Mouse (Mus musculus): ENCODE data around the gene Sct.

Gene Sct

GRCm38 (mm10) chr7:141278766-141279590, at the start of gene Sct:
Gene Sct, minus strand, starts transcription at chr7:141279133.
- no peak for TF ChIP-seq GATA4 (IDR thresholded peaks at IDR 0.05; ENCODE audit: insufficient replicate concordance, low read length)

GRCm38 (mm10) chr7:141328373-141328990, 49.5 kb upstream of the Sct start:
- TF ChIP-seq GATA4 (IDR thresholded peaks at IDR 0.05; ENCODE audit: insufficient replicate concordance, low read length) = no peak

- peak; percentile 24; the same call in 1 of the 2 replicates for TF ChIP-seq GATA4 (IDR thresholded peaks at IDR 0.05; ENCODE audit: insufficient replicate concordance, low read length)
Observed at GRCm38 (mm10) chr7:141327469-141328372, 48.8 kb upstream of the Sct start, which contains the start of the genes Deaf1 and Tmem80. Gene Deaf1, minus strand, starts transcription at chr7:141327690. Gene Tmem80, plus strand, starts transcription at chr7:141327739.

- no peak for TF ChIP-seq GATA4 (IDR thresholded peaks at IDR 0.05; ENCODE audit: insufficient replicate concordance, low read length)
Observed at GRCm38 (mm10) chr7:141326546-141327446, 47.9 kb upstream of the Sct start.

- no peak for TF ChIP-seq GATA4 (IDR thresholded peaks at IDR 0.05; ENCODE audit: insufficient replicate concordance, low read length)
Observed at GRCm38 (mm10) chr7:141324686-141325085, 45.8 kb upstream of the Sct start.

- TF ChIP-seq GATA4 (IDR thresholded peaks at IDR 0.05; ENCODE audit: insufficient replicate concordance, low read length) = no peak
Observed at GRCm38 (mm10) chr7:141319446-141319845, 40.5 kb upstream of the Sct start.

- TF ChIP-seq GATA4 (IDR thresholded peaks at IDR 0.05; ENCODE audit: insufficient replicate concordance, low read length) = no peak
Observed at GRCm38 (mm10) chr7:141317619-141318132, 38.7 kb upstream of the Sct start.

- TF ChIP-seq GATA4 (IDR thresholded peaks at IDR 0.05; ENCODE audit: insufficient replicate concordance, low read length) = no peak
Observed at GRCm38 (mm10) chr7:141315974-141316373, 37.0 kb upstream of the Sct start.

GRCm38 (mm10) chr7:141315076-141315475, 36.1 kb upstream of the Sct start:
- no peak for TF ChIP-seq GATA4 (IDR thresholded peaks at IDR 0.05; ENCODE audit: insufficient replicate concordance, low read length)

- TF ChIP-seq GATA4 (IDR thresholded peaks at IDR 0.05; ENCODE audit: insufficient replicate concordance, low read length) = no peak
Observed at GRCm38 (mm10) chr7:141314416-141314815, 35.5 kb upstream of the Sct start.

- no peak for TF ChIP-seq GATA4 (IDR thresholded peaks at IDR 0.05; ENCODE audit: insufficient replicate concordance, low read length)
Observed at GRCm38 (mm10) chr7:141304537-141304936, 25.6 kb upstream of the Sct start.

GRCm38 (mm10) chr7:141302702-141303268, 23.9 kb upstream of the Sct start:
- TF ChIP-seq GATA4 (IDR thresholded peaks at IDR 0.05; ENCODE audit: insufficient replicate concordance, low read length) = no peak

- no peak for TF ChIP-seq GATA4 (IDR thresholded peaks at IDR 0.05; ENCODE audit: insufficient replicate concordance, low read length)
Observed at GRCm38 (mm10) chr7:141301386-141301785, 22.5 kb upstream of the Sct start.

GRCm38 (mm10) chr7:141299175-141299574, 20.2 kb upstream of the Sct start:
- no peak for TF ChIP-seq GATA4 (IDR thresholded peaks at IDR 0.05; ENCODE audit: insufficient replicate concordance, low read length)
